Mouse (Mus musculus): ENCODE data around the gene Il17re. TPM values are rescaled to one million over a fixed set of nuclear protein-coding genes. Genes with fewer than 3 reads are reported as not detected.

Il17re gene
- polyA plus RNA-seq, 1 experiment from 2014 or later = 9.7 TPM

DNA sequence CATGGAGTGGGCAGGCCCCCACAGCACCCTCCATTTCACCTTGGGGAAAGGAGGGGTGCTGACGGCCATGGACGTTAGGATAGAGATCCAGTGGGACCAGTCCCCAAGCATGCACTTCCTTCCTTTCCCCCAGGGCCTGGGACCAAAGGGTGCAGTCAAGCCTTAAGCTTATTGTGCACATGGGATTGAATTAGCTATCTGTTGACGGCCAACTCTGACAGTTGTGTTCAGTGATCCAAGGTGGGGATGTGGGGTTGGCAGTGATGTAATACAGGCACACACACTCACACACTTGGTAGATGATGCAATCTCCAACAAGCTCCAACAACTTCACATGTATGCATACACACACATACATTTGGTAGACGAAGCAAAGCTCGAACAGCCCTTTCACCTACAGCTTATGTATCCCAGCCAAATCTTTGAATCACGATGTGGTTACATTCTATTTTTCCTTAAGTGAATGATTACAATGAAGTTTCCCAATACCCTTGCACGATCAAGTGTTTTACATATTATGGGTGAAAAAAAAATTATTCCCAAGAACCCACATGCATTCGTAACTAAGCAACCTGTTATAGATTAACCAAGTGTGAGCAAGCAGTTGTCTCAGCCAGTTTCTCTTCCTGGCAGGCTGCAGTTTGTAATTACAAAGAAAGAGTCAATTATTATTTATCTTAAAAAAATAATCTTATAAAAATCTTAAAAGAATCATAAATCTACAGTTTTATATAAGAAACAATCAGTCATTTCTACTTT, 13.9 kb upstream of the Il17re start:
- ATAC-seq (ENCODE audit: insufficient number of reproducible peaks, low FRiP score, low TSS enrichment, low read depth) = no peak
- Histone ChIP-seq H3K36me3 (peaks cover 30% of the 10 kb centered on the region), H3K27me3 (no peaks in the 10 kb centered on the region), H3K4me1 (peaks cover 11% of the 10 kb centered on the region), H3K4me2 (no peak overlapping the region), H3K27ac (no peak overlapping the region), H3K4me3 (no peak overlapping the region), H3K9ac (no peak overlapping the region), H3K9me3 (no peaks in the 10 kb centered on the region)
- WGBS = 77% methylated on average over 8 of the region's 8 CpGs

DNA sequence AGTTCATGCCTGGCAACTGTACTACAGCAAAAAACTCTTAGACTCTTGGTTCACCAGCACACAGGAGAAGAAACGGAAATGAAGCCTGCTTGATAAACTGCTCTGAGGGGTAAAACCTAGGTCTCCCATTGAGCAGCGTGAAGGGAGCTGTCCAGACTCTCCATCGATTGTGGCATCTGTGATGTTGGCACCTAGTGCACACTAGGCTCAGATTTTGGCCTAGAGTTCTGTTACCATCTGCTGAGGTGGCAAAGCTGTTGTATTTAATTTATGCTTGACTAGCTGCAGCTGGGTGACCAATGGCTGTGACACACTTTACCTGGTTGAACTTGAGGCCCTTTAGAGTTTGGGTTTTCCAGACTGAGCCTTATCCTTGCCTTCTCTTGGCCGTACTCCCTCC, 10.6 kb upstream of the Il17re start:
- no peaks in the 10 kb centered on the region for H3K27me3 ChIP-seq
- H3K9me3 ChIP-seq = no peaks in the 10 kb centered on the region
- H3K9ac ChIP-seq = no peak overlapping the region
- no peak for ATAC-seq (ENCODE audit: insufficient number of reproducible peaks, low FRiP score, low TSS enrichment, low read depth)
- peaks cover 30% of the 10 kb centered on the region for H3K36me3 ChIP-seq
- peaks cover 19% of the 10 kb centered on the region for H3K4me1 ChIP-seq
- no peak overlapping the region for H3K4me2 ChIP-seq
- 93% methylated on average over 4 of the region's 4 CpGs for WGBS
- no peak overlapping the region for H3K27ac ChIP-seq
- no peak overlapping the region for H3K4me3 ChIP-seq

GRCm38 (mm10) chr6:113451839-113452238, 6.4 kb upstream of the Il17re start:
- ATAC-seq (ENCODE audit: insufficient number of reproducible peaks, low FRiP score, low TSS enrichment, low read depth) = peak; percentile 78
- Histone ChIP-seq H3K36me3 (peaks cover 24% of the 10 kb centered on the region), H3K9ac (no peak overlapping the region), H3K4me2 (no peak overlapping the region), H3K27ac (peak overlapping the region; percentile 48; the same call in 1 of the 2 replicates), H3K4me1 (peaks cover 12% of the 10 kb centered on the region; the same call in 1 of the 2 replicates), H3K4me3 (no peak overlapping the region), H3K9me3 (no peaks in the 10 kb centered on the region), H3K27me3 (no peaks in the 10 kb centered on the region)
- WGBS = 52% methylated on average over 2 of the region's 2 CpGs

- WGBS = 69% methylated on average over 5 of the region's 5 CpGs
- no peak for ATAC-seq (ENCODE audit: insufficient number of reproducible peaks, low FRiP score, low TSS enrichment, low read depth)
Measured at GRCm38 (mm10) chr6:113455007-113455406, 3.3 kb upstream of the Il17re start.

DNA sequence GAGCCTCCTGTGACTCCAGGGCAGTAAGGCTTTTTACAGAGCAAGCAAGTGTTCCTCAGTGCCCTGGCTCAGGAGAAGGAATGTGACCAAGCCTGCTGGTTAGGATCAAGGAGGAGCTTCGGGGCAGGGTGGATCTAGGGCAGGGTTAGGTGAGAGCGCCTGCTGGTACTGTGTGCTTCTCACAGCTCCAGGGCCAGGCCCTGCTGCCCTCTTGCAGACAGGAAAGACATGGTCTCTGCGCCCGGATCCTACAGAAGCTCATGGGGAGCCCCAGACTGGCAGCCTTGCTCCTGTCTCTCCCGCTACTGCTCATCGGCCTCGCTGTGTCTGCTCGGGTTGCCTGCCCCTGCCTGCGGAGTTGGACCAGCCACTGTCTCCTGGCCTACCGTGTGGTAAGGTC, 351 bp downstream of the Il17re start:
- 46% methylated on average over 10 of the region's 10 CpGs for WGBS
- Histone ChIP-seq H3K9me3 (no peaks in the 10 kb centered on the region), H3K4me3 (no peak overlapping the region), H3K27me3 (0 out of 2 replicates have a peak, but pooled peaks cover 4% of the 10 kb centered on the region), H3K4me2 (no peak overlapping the region), H3K4me1 (0 out of 2 replicates have a peak, but pooled peaks cover 2% of the 10 kb centered on the region), H3K36me3 (no peaks in the 10 kb centered on the region), H3K9ac (no peak overlapping the region), H3K27ac (no peak overlapping the region)
- ATAC-seq (ENCODE audit: insufficient number of reproducible peaks, low FRiP score, low TSS enrichment, low read depth) = no peak

More at GRCm38 (mm10) chr6:113455007-113455406, 3.3 kb upstream of the Il17re start:
- peaks cover 15% of the 10 kb centered on the region; the same call in 1 of the 2 replicates for H3K4me1 ChIP-seq
- H3K9me3 ChIP-seq = no peaks in the 10 kb centered on the region
- no peaks in the 10 kb centered on the region for H3K36me3 ChIP-seq
- no peak overlapping the region for H3K27ac ChIP-seq
- H3K4me3 ChIP-seq = no peak overlapping the region
- H3K27me3 ChIP-seq = 0 out of 2 replicates have a peak, but pooled peaks cover 4% of the 10 kb centered on the region
- H3K9ac ChIP-seq = no peak overlapping the region
- H3K4me2 ChIP-seq = no peak overlapping the region

- no peak overlapping the region for H3K27ac ChIP-seq
- 0 out of 2 replicates have a peak, but pooled peaks cover 8% of the 10 kb centered on the region for H3K27me3 ChIP-seq
- no peaks in the 10 kb centered on the region for H3K9me3 ChIP-seq
- no peak overlapping the region for H3K4me2 ChIP-seq
- 62% methylated on average over 7 of the region's 7 CpGs for WGBS
- no peak overlapping the region for H3K9ac ChIP-seq
- H3K36me3 ChIP-seq = no peaks in the 10 kb centered on the region
- ATAC-seq (ENCODE audit: insufficient number of reproducible peaks, low FRiP score, low TSS enrichment, low read depth) = no peak
- peaks cover 4% of the 10 kb centered on the region; the same call in 1 of the 2 replicates for H3K4me1 ChIP-seq
- no peak overlapping the region for H3K4me3 ChIP-seq
Measured at GRCm38 (mm10) chr6:113464040-113464439, 5.8 kb downstream of the Il17re start.

DNA sequence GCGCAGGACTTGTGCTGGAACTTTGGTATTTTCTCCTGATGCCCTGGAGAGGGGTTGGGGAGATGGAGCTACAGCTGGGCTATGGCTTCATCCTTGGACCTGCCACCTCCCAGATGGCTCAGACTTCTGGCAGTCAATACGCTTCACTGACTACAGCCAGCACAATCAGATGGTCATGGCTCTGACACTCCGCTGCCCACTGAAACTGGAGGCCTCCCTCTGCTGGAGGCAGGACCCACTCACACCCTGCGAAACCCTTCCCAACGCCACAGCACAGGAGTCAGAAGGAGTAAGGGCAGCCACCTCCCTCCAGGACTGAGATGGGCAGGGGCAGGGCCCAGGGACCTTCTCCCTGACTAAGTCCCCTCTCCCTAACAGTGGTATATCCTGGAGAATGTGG, 7.3 kb downstream of the Il17re start:
- no peak for ATAC-seq (ENCODE audit: insufficient number of reproducible peaks, low FRiP score, low TSS enrichment, low read depth)
- H3K36me3 ChIP-seq = no peaks in the 10 kb centered on the region
- H3K4me3 ChIP-seq = no peak overlapping the region
- H3K4me2 ChIP-seq = no peak overlapping the region
- H3K9me3 ChIP-seq = no peaks in the 10 kb centered on the region
- H3K27me3 ChIP-seq = peaks cover 16% of the 10 kb centered on the region
- H3K9ac ChIP-seq = no peak overlapping the region
- H3K4me1 ChIP-seq = peaks cover 13% of the 10 kb centered on the region
- 71% methylated on average over 5 of the region's 5 CpGs for WGBS
- H3K27ac ChIP-seq = no peak overlapping the region

- Histone ChIP-seq H3K4me3 (no peak overlapping the region), H3K4me2 (no peak overlapping the region), H3K9ac (no peak overlapping the region), H3K36me3 (no peaks in the 10 kb centered on the region), H3K4me1 (peaks cover 34% of the 10 kb centered on the region), H3K27me3 (peaks cover 23% of the 10 kb centered on the region), H3K9me3 (no peaks in the 10 kb centered on the region), H3K27ac (no peak overlapping the region)
- WGBS = 63% methylated on average over 3 of the region's 3 CpGs
- no peak for ATAC-seq (ENCODE audit: insufficient number of reproducible peaks, low FRiP score, low TSS enrichment, low read depth)
Measured at GRCm38 (mm10) chr6:113468512-113468911, 10.2 kb downstream of the Il17re start.

GRCm38 (mm10) chr6:113469021-113469420, 10.7 kb downstream of the Il17re start:
- no peak overlapping the region for H3K27ac ChIP-seq
- H3K9me3 ChIP-seq = no peaks in the 10 kb centered on the region
- H3K4me3 ChIP-seq = peak overlapping the region; percentile 44
- WGBS = 5% methylated on average over 9 of the region's 9 CpGs
- no peak for ATAC-seq (ENCODE audit: insufficient number of reproducible peaks, low FRiP score, low TSS enrichment, low read depth)
- H3K4me2 ChIP-seq = peak overlapping the region; percentile 78
- H3K36me3 ChIP-seq = no peaks in the 10 kb centered on the region
- peaks cover 34% of the 10 kb centered on the region for H3K4me1 ChIP-seq
- no peak overlapping the region for H3K9ac ChIP-seq
- peaks cover 26% of the 10 kb centered on the region for H3K27me3 ChIP-seq

GRCm38 (mm10) chr6:113469432-113469831, 11.1 kb downstream of the Il17re start:
- no peaks in the 10 kb centered on the region for H3K9me3 ChIP-seq
- ATAC-seq (ENCODE audit: insufficient number of reproducible peaks, low FRiP score, low TSS enrichment, low read depth) = no peak
- 2% methylated on average over 31 of the region's 31 CpGs for WGBS
- H3K4me3 ChIP-seq = peak overlapping the region; percentile 44
- no peaks in the 10 kb centered on the region for H3K36me3 ChIP-seq
- peak overlapping the region; percentile 78 for H3K4me2 ChIP-seq
- H3K9ac ChIP-seq = 0 out of 2 replicates have a peak overlapping the region, but pooled peaks have one; percentile 23
- peaks cover 34% of the 10 kb centered on the region for H3K4me1 ChIP-seq
- H3K27ac ChIP-seq = no peak overlapping the region
- peaks cover 28% of the 10 kb centered on the region for H3K27me3 ChIP-seq

GRCm38 (mm10) chr6:113471297-113471936, 13.1 kb downstream of the Il17re start, which contains the start of gene Il17rc:
Il17rc (plus strand) TSS chr6:113471427.
- peak; percentile 45; the same call in 1 of the 2 replicates for ATAC-seq (ENCODE audit: insufficient number of reproducible peaks, low FRiP score, low TSS enrichment, low read depth)
- 24% methylated on average over 12 of the region's 12 CpGs for WGBS
- Histone ChIP-seq H3K9ac (no peak within 1 kb of the TSS), H3K9me3 (no peaks in the 10 kb centered on the region), H3K4me1 (peaks cover 34% of the 10 kb centered on the region), H3K27me3 (peaks cover 23% of the 10 kb centered on the region), H3K27ac (peak within 1 kb of the TSS; percentile 75), H3K36me3 (no peaks in the 10 kb centered on the region), H3K4me3 (peak within 1 kb of the TSS; percentile 34), H3K4me2 (peak within 1 kb of the TSS; percentile 48)

DNA sequence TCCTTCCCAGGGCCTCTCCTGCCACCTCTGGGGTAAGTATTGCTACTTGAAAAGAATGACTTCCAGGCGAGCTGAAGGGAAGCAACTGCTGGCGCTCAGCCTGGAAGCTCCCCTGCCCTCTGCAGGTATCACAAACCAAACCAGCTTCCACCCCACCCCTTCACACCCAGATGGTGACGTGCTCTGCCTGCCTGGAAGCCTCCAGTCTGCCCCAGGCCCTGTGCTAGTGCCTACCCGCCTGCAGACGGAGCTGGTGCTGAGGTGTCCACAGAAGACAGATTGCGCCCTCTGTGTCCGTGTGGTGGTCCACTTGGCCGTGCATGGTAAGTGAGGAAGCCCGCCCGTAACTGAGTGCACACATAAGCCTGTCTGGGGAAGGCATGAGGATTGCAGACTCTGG, 13.8 kb downstream of the Il17re start:
- Histone ChIP-seq H3K27ac (peak overlapping the region; percentile 75), H3K9ac (no peak overlapping the region), H3K4me2 (peak overlapping the region; percentile 48), H3K4me1 (peaks cover 34% of the 10 kb centered on the region), H3K4me3 (peak overlapping the region; percentile 34; the same call in 1 of the 2 replicates), H3K9me3 (no peaks in the 10 kb centered on the region), H3K36me3 (no peaks in the 10 kb centered on the region), H3K27me3 (peaks cover 23% of the 10 kb centered on the region)
- no peak for ATAC-seq (ENCODE audit: insufficient number of reproducible peaks, low FRiP score, low TSS enrichment, low read depth)
- 60% methylated on average over 10 of the region's 10 CpGs for WGBS

Data from limb, embryonic 15.5 days (tissue).